Mouse (Mus musculus) central nervous system, embryonic 11.5 days (tissue): ENCODE results near the gene Olfr3. TPM values are rescaled to one million over a fixed set of nuclear protein-coding genes. Genes with fewer than 3 reads are reported as not detected.

Experiments used
- polyA plus RNA-seq: library from polyadenylated mRNA; depleted of rRNA; stranded (reverse); fragments of >200 nt; gene quantifications from 2 replicates; pipeline ENCODE4 v1.2.3, GENCODE M21; 2012; rRNA removed

Gene Olfr3
- polyA plus RNA-seq = not detected in 2 replicates

GRCm38 (mm10) chr2:36816932-36817331 lies at the start of gene Olfr3:
Gene Olfr3, minus strand, starts transcription at chr2:36817032.

DNA sequence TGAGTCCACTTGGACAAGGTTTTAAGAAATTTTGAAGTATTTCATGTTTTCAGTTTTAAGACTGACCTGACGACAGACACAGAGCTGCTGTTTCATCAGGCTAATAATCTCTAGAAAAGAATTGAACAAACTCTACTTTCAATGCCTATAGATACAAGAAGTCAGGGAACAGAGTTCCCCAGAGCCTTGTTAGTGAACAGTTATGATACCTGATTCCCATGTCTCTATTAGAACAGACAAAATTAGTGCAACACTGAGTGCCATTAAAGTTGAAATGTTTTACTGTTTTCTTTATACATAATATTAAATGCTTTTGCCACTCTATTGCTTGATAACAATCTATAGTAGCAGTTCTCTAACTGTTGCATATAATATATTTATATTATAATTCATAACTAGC lies 45.7 kb upstream of the Olfr3 start, which contains the start of gene Olfr351:
TSS of gene Olfr351 (minus strand) at position 101 of the 400 bp plus-strand sequence.

GRCm38 (mm10) chr2:36846010-36846409 lies 29.2 kb upstream of the Olfr3 start, which contains the start of gene Olfr350:
Gene Olfr350, plus strand, starts transcription at chr2:36846310.

GRCm38 (mm10) chr2:36790238-36790637 lies 26.6 kb downstream of the Olfr3 start, which contains the start of gene Olfr50:
Gene Olfr50, plus strand, starts transcription at chr2:36790538.

DNA sequence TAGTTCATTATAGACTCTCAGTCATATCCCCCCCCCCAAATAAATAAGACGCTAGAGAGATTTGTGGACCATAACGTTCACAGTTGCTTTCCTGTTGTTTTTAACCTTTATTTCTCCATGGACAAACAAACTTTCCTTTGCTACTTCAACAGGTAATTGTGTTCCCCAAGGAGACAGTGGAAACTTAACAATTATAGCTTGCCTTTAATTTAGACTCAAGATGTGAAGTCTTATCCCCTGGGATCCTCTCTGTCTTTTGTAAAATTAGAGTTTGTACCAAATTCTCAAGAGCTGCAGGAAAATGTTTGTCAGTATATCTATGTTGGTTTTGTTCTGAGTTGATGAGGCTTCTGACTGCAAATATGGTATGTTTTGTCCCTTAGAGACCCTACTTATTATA lies 32.9 kb downstream of the Olfr3 start, which contains the start of gene Olfr348:
TSS of gene Olfr348 (plus strand) at position 301 of the 400 bp plus-strand sequence.

Other genes starting within 250 kb of the Olfr3 start
- gene Olfr345, start 177.0 kb downstream of the Olfr3 start, polyA plus RNA-seq = not detected in 2 replicates
- gene Olfr346, start 131.2 kb downstream of the Olfr3 start, polyA plus RNA-seq = not detected in 2 replicates
- not detected in 2 replicates for gene Olfr347, start 85.1 kb downstream of the Olfr3 start, polyA plus RNA-seq
- gene Olfr348, start 32.8 kb downstream of the Olfr3 start, polyA plus RNA-seq = not detected in 2 replicates
- gene Olfr50, start 26.5 kb downstream of the Olfr3 start, polyA plus RNA-seq = not detected in 2 replicates
- not detected in 2 replicates for gene Olfr350, start 29.3 kb upstream of the Olfr3 start, polyA plus RNA-seq
- gene Olfr351, start 45.6 kb upstream of the Olfr3 start, polyA plus RNA-seq = not detected in 2 replicates
- not detected in 2 replicates for gene Olfr352, start 51.4 kb upstream of the Olfr3 start, polyA plus RNA-seq
- gene Olfr353, start 75.9 kb upstream of the Olfr3 start, polyA plus RNA-seq = not detected in 2 replicates
- not detected in 2 replicates for gene Olfr354, start 88.6 kb upstream of the Olfr3 start, polyA plus RNA-seq
- gene Olfr355, start 111.9 kb upstream of the Olfr3 start, polyA plus RNA-seq = not detected in 2 replicates
- not detected in 2 replicates for gene Olfr356, start 120.1 kb upstream of the Olfr3 start, polyA plus RNA-seq
- not detected in 2 replicates for gene Olfr357, start 176.8 kb upstream of the Olfr3 start, polyA plus RNA-seq
- not detected in 2 replicates for gene Olfr358, start 192.3 kb upstream of the Olfr3 start, polyA plus RNA-seq
- gene Olfr360, start 248.7 kb upstream of the Olfr3 start, polyA plus RNA-seq = not detected in 2 replicates